Mouse (Mus musculus): ENCODE results near the gene Rhox3a. TPM values are rescaled to one million over a fixed set of nuclear protein-coding genes. Genes with fewer than 3 reads are reported as not detected.

Rhox3a gene
- not detected for polyA plus RNA-seq (2015; fragmentation: Illumina TruSeq; extraction: RNeasy Lipid Tissue Mini Kit (QIAGEN cat#74804); ENCODE audit: low read depth, low replicate concordance)

GRCm38 (mm10) chrX:37249619-37250018 is at the start of gene Rhox3a:
TSS of gene Rhox3a (plus strand) at chrX:37249919.

DNA sequence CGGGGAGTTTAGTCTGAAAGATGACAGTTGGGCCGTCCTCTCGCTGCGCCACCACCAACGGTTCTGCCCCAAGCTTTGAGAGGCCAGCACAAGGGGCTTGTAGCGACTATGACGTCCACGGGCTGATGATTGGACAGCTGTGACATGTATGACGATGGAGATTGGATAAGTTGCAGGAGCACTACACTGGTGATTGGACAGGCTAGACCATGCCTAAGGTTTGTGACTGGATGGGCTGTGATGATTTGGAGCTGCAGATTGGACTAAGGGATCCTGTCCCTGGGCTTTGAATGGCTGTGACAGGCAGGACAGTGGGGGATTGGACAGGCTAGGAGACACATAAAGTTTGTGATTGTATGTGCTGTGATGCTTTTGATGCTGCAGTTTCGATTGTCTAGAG is 38.8 kb upstream of the Rhox3a start, which contains the start of gene Gm9:
Gene Gm9, minus strand, starts transcription at position 101 of the 400 bp plus-strand sequence.

DNA sequence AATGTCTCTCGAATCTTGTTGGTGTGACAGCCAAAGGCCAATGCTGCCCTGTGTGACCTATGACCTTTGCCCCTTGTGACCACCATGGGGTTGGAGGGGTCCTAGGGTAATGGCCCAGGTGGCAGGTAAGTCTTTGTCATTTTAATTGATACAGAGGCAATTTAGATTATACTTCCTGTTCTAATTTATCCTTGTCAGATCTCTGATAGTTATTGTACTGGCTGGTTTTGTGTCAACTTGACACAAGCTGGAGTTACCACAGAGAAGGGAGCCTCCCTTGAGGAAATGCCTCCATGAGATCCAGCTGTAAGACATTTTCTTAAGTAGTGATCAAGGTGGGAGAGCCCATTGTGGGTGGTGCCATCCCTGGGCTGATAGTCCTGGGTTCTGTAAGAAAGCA is 27.6 kb upstream of the Rhox3a start, which contains the start of gene Rhox1:
Gene Rhox1, minus strand, starts transcription at position 101 of the 400 bp plus-strand sequence.

DNA sequence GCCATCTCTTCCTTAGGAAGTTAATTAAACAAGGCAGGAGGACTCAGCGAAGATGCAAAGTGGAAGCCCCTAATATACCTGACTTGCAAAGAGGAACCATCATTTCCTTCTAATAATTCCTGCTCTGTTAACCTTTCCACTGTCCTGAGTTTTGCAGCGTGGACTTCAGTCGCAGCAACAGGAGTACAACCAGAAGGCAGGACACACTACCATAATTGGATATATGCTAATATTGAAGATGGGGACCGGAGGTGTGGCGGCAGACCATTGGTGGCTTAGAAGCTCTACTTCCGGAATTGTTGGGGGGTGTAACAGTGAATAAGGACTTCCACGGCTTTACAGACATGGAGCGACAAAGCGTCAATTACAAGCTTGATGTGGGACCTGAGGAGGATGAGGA is 5.0 kb upstream of the Rhox3a start, which contains the start of gene Rhox2a:
Gene Rhox2a, plus strand, starts transcription at position 301 of the 400 bp plus-strand sequence.

GRCm38 (mm10) chrX:37265038-37265437 is 15.3 kb downstream of the Rhox3a start, which contains the start of gene Rhox4a:
TSS of gene Rhox4a (plus strand) at chrX:37265338.

Other genes with a start within 250 kb of the Rhox3a start
- not detected for gene Sowahd, start 201.1 kb upstream of the Rhox3a start, polyA plus RNA-seq (2015; fragmentation: Illumina TruSeq; extraction: RNeasy Lipid Tissue Mini Kit (QIAGEN cat#74804); ENCODE audit: low read depth, low replicate concordance)
- gene Rpl39, start 164.5 kb upstream of the Rhox3a start, polyA plus RNA-seq (2015; fragmentation: Illumina TruSeq; extraction: RNeasy Lipid Tissue Mini Kit (QIAGEN cat#74804); ENCODE audit: low read depth, low replicate concordance), result 462 TPM
- gene Upf3b, start 139.6 kb upstream of the Rhox3a start, polyA plus RNA-seq (2015; fragmentation: Illumina TruSeq; extraction: RNeasy Lipid Tissue Mini Kit (QIAGEN cat#74804); ENCODE audit: low read depth, low replicate concordance), result 19.4 TPM
- 10.6 TPM for gene Nkap, start 123.1 kb upstream of the Rhox3a start, polyA plus RNA-seq (2015; fragmentation: Illumina TruSeq; extraction: RNeasy Lipid Tissue Mini Kit (QIAGEN cat#74804); ENCODE audit: low read depth, low replicate concordance)
- gene Akap14, start 81.1 kb upstream of the Rhox3a start, polyA plus RNA-seq (2015; fragmentation: Illumina TruSeq; extraction: RNeasy Lipid Tissue Mini Kit (QIAGEN cat#74804); ENCODE audit: low read depth, low replicate concordance), result 0.51 TPM
- gene Ndufa1, start 58.8 kb upstream of the Rhox3a start, polyA plus RNA-seq (2015; fragmentation: Illumina TruSeq; extraction: RNeasy Lipid Tissue Mini Kit (QIAGEN cat#74804); ENCODE audit: low read depth, low replicate concordance), result 495 TPM
- 8.0 TPM for gene Rnf113a1, start 58.7 kb upstream of the Rhox3a start, polyA plus RNA-seq (2015; fragmentation: Illumina TruSeq; extraction: RNeasy Lipid Tissue Mini Kit (QIAGEN cat#74804); ENCODE audit: low read depth, low replicate concordance)
- not detected for gene Gm9, start 38.9 kb upstream of the Rhox3a start, polyA plus RNA-seq (2015; fragmentation: Illumina TruSeq; extraction: RNeasy Lipid Tissue Mini Kit (QIAGEN cat#74804); ENCODE audit: low read depth, low replicate concordance)
- gene Rhox1, start 27.7 kb upstream of the Rhox3a start, polyA plus RNA-seq (2015; fragmentation: Illumina TruSeq; extraction: RNeasy Lipid Tissue Mini Kit (QIAGEN cat#74804); ENCODE audit: low read depth, low replicate concordance), result not detected
- not detected for gene Rhox2a, start 4.9 kb upstream of the Rhox3a start, polyA plus RNA-seq (2015; fragmentation: Illumina TruSeq; extraction: RNeasy Lipid Tissue Mini Kit (QIAGEN cat#74804); ENCODE audit: low read depth, low replicate concordance)
- not detected for gene Rhox4a, start 15.4 kb downstream of the Rhox3a start, polyA plus RNA-seq (2015; fragmentation: Illumina TruSeq; extraction: RNeasy Lipid Tissue Mini Kit (QIAGEN cat#74804); ENCODE audit: low read depth, low replicate concordance)
- gene Rhox3a2, start 130.1 kb downstream of the Rhox3a start, polyA plus RNA-seq (2015; fragmentation: Illumina TruSeq; extraction: RNeasy Lipid Tissue Mini Kit (QIAGEN cat#74804); ENCODE audit: low read depth, low replicate concordance), result not detected
- not detected for gene Rhox4a2, start 140.9 kb downstream of the Rhox3a start, polyA plus RNA-seq (2015; fragmentation: Illumina TruSeq; extraction: RNeasy Lipid Tissue Mini Kit (QIAGEN cat#74804); ENCODE audit: low read depth, low replicate concordance)
- gene Rhox2b, start 162.1 kb downstream of the Rhox3a start, polyA plus RNA-seq (2015; fragmentation: Illumina TruSeq; extraction: RNeasy Lipid Tissue Mini Kit (QIAGEN cat#74804); ENCODE audit: low read depth, low replicate concordance), result not detected
- not detected for gene Rhox4b, start 182.6 kb downstream of the Rhox3a start, polyA plus RNA-seq (2015; fragmentation: Illumina TruSeq; extraction: RNeasy Lipid Tissue Mini Kit (QIAGEN cat#74804); ENCODE audit: low read depth, low replicate concordance)
- not detected for gene Rhox2c, start 203.8 kb downstream of the Rhox3a start, polyA plus RNA-seq (2015; fragmentation: Illumina TruSeq; extraction: RNeasy Lipid Tissue Mini Kit (QIAGEN cat#74804); ENCODE audit: low read depth, low replicate concordance)
- gene Rhox3c, start 208.7 kb downstream of the Rhox3a start, polyA plus RNA-seq (2015; fragmentation: Illumina TruSeq; extraction: RNeasy Lipid Tissue Mini Kit (QIAGEN cat#74804); ENCODE audit: low read depth, low replicate concordance), result not detected
- not detected for gene Rhox4c, start 230.4 kb downstream of the Rhox3a start, polyA plus RNA-seq (2015; fragmentation: Illumina TruSeq; extraction: RNeasy Lipid Tissue Mini Kit (QIAGEN cat#74804); ENCODE audit: low read depth, low replicate concordance)
- gene Rhox2d, start 243.5 kb downstream of the Rhox3a start, polyA plus RNA-seq (2015; fragmentation: Illumina TruSeq; extraction: RNeasy Lipid Tissue Mini Kit (QIAGEN cat#74804); ENCODE audit: low read depth, low replicate concordance), result not detected

Data from brain, adult 10 weeks (tissue).